Mouse (Mus musculus): ENCODE measurements around the gene Gbf1.

Gbf1 gene

GRCm38 (mm10) chr19:46296938-46297337, 144.6 kb downstream of the Gbf1 start:
- no peak for DNase-seq (ENCODE audit: extremely low spot score, low read depth, low spot score)

- DNase-seq (ENCODE audit: extremely low spot score, low read depth, low spot score): no peak
Measured at GRCm38 (mm10) chr19:46300294-46301045, 148.2 kb downstream of the Gbf1 start.

GRCm38 (mm10) chr19:46302551-46302950, 150.2 kb downstream of the Gbf1 start:
- no peak for DNase-seq (ENCODE audit: extremely low spot score, low read depth, low spot score)

GRCm38 (mm10) chr19:46303251-46304215, 151.2 kb downstream of the Gbf1 start:
- no peak for DNase-seq (ENCODE audit: extremely low spot score, low read depth, low spot score)

GRCm38 (mm10) chr19:46304216-46304841, 152.0 kb downstream of the Gbf1 start, which contains the start of gene Nfkb2:
TSS of gene Nfkb2 (plus strand) at chr19:46304320.
- peak; percentile 82 for DNase-seq (ENCODE audit: extremely low spot score, low read depth, low spot score)

- no peak for DNase-seq (ENCODE audit: extremely low spot score, low read depth, low spot score)
Measured at GRCm38 (mm10) chr19:46304908-46305333, 152.6 kb downstream of the Gbf1 start.

- no peak for DNase-seq (ENCODE audit: extremely low spot score, low read depth, low spot score)
Measured at GRCm38 (mm10) chr19:46305432-46306267, 153.3 kb downstream of the Gbf1 start.

GRCm38 (mm10) chr19:46306268-46306610, 153.9 kb downstream of the Gbf1 start:
- no peak for DNase-seq (ENCODE audit: extremely low spot score, low read depth, low spot score)

- no peak for DNase-seq (ENCODE audit: extremely low spot score, low read depth, low spot score)
Measured at GRCm38 (mm10) chr19:46306751-46307289, 154.5 kb downstream of the Gbf1 start.

GRCm38 (mm10) chr19:46307781-46308180, 155.5 kb downstream of the Gbf1 start:
- no peak for DNase-seq (ENCODE audit: extremely low spot score, low read depth, low spot score)

GRCm38 (mm10) chr19:46308303-46308702, 156.0 kb downstream of the Gbf1 start:
- no peak for DNase-seq (ENCODE audit: extremely low spot score, low read depth, low spot score)

GRCm38 (mm10) chr19:46308706-46309435, 156.6 kb downstream of the Gbf1 start:
- DNase-seq (ENCODE audit: extremely low spot score, low read depth, low spot score): peak; percentile 73

GRCm38 (mm10) chr19:46309651-46310305, 157.5 kb downstream of the Gbf1 start:
- no peak for DNase-seq (ENCODE audit: extremely low spot score, low read depth, low spot score)

GRCm38 (mm10) chr19:46310312-46310865, 158.1 kb downstream of the Gbf1 start:
- no peak for DNase-seq (ENCODE audit: extremely low spot score, low read depth, low spot score)

GRCm38 (mm10) chr19:46311341-46311740, 159.0 kb downstream of the Gbf1 start:
- no peak for DNase-seq (ENCODE audit: extremely low spot score, low read depth, low spot score)

GRCm38 (mm10) chr19:46312566-46312965, 160.3 kb downstream of the Gbf1 start:
- DNase-seq (ENCODE audit: extremely low spot score, low read depth, low spot score): no peak

- DNase-seq (ENCODE audit: extremely low spot score, low read depth, low spot score): no peak
Measured at GRCm38 (mm10) chr19:46313116-46313515, 160.8 kb downstream of the Gbf1 start.

- DNase-seq (ENCODE audit: extremely low spot score, low read depth, low spot score): no peak
Measured at GRCm38 (mm10) chr19:46313591-46313990, 161.3 kb downstream of the Gbf1 start.

- no peak for DNase-seq (ENCODE audit: extremely low spot score, low read depth, low spot score)
Measured at GRCm38 (mm10) chr19:46314151-46314601, 161.9 kb downstream of the Gbf1 start.
